Mouse (Mus musculus): Measurements from ENCODE around the gene Mup18. TPM values are rescaled to one million over a fixed set of nuclear protein-coding genes. Genes with fewer than 3 reads are reported as not detected.
"Not testable (repeated sequence)": the region's sequence is repeated elsewhere in the genome, so short reads cannot be mapped to it uniquely, and the experiment has no call there.

Gene Mup18
- not detected in 2 replicates for polyA plus RNA-seq (2015; fragmentation: Nextera tagmentation; extraction: Ambion mirVana)

- H3K9me3 ChIP-seq (ENCODE audit: control insufficient read depth, low read length); ATAC-seq; H3K4me3 ChIP-seq (ENCODE audit: low read length); H3K27me3 ChIP-seq (replicated peaks; ENCODE audit: control insufficient read depth, insufficient read depth, low read length); H3K4me2 ChIP-seq (ENCODE audit: low read depth, low read length); H3K4me1 ChIP-seq (ENCODE audit: control insufficient read depth, insufficient read depth, low read length); H3K9ac ChIP-seq (ENCODE audit: low read depth, low read length); H3K27ac ChIP-seq (ENCODE audit: low read length); H3K36me3 ChIP-seq (ENCODE audit: control insufficient read depth, insufficient read depth, low read length): not testable (repeated sequence)
- 83% methylated on average over 2 of the region's 2 CpGs for WGBS
These were observed at the start of gene Mup18 for GRCm38 (mm10) chr4:61674036-61674435. Mup18 (minus strand) TSS chr4:61674136.

DNA sequence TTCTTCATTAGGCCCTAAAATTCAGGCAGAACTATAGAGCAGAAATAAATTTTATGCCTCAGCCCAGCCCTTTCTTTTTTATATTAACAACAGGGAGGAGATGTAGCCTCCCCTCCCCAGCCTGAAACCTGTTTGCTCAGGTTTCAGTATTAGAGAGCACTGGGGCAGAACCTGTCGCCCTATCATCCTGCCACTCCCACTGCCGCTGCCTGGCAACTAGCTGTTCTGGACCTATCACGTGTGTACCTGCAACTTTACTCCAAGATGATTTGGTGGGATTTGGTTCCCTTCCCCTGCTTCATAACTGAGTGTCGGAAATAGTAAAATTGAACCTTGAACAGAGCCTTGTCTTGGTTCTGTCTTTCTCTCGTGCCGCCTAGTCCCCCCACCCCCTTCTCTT lies 40.4 kb upstream of the Mup18 start:
- H3K4me1 ChIP-seq (ENCODE audit: control insufficient read depth, insufficient read depth, low read length); ATAC-seq; H3K4me3 ChIP-seq (ENCODE audit: low read length); H3K9me3 ChIP-seq (ENCODE audit: control insufficient read depth, low read length); H3K4me2 ChIP-seq (ENCODE audit: low read depth, low read length); H3K9ac ChIP-seq (ENCODE audit: low read depth, low read length); H3K36me3 ChIP-seq (ENCODE audit: control insufficient read depth, insufficient read depth, low read length); H3K27me3 ChIP-seq (replicated peaks; ENCODE audit: control insufficient read depth, insufficient read depth, low read length); H3K27ac ChIP-seq (ENCODE audit: low read length): not testable (repeated sequence)
- WGBS = 66% methylated on average over 4 of the region's 6 CpGs

Other genes with a start within 250 kb of the Mup18 start
- gene Mup15, start 234.4 kb downstream of the Mup18 start, polyA plus RNA-seq (2015; fragmentation: Nextera tagmentation; extraction: Ambion mirVana) = not detected in 2 replicates
- not detected in 2 replicates for gene Mup16, start 154.6 kb downstream of the Mup18 start, polyA plus RNA-seq (2015; fragmentation: Nextera tagmentation; extraction: Ambion mirVana)
- not detected in 2 replicates for gene Mup17, start 78.3 kb downstream of the Mup18 start, polyA plus RNA-seq (2015; fragmentation: Nextera tagmentation; extraction: Ambion mirVana)
- gene Mup19, start 108.1 kb upstream of the Mup18 start, polyA plus RNA-seq (2015; fragmentation: Nextera tagmentation; extraction: Ambion mirVana) = not detected in 2 replicates
- gene Mup5, start 161.1 kb upstream of the Mup18 start, polyA plus RNA-seq (2015; fragmentation: Nextera tagmentation; extraction: Ambion mirVana) = not detected in 2 replicates

All from intestine, embryonic 16.5 days (tissue).